Mouse (Mus musculus): Measurements from ENCODE around the gene Ablim2.

Gene Ablim2

DNA sequence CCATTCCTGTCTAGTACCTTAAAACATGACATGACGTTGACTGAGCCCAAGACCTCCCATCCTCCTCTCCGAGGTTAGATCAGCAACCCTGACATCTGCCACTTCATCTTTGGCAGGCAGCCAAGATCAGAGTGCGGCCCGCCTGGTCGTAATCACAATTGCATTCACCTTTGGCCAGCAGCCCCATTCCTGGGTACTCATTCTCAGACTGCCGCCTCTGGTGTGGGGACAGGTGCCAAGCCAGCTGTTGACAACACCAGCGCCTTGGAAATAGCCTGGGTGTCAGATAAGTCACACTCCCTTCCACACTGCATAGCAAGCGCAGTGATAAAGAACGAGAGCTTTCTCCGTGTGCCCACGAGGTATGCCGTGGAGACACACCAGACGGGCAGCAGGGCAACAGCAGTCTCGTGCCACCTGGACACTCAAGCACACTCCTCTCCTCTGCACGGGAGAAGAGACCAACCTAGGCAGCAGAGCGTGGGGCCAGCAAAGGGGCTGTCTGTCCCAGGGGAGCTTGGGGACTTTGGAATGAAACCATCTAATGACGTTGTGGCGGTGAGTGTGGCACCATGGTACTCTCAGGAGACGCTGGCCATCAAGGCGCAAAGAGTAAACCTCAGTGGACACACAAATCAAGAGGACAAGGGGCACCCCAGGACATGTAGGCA, 20.3 kb upstream of the Ablim2 start:
- intact Hi-C loops (cut with DNase I), result no loop called here

DNA sequence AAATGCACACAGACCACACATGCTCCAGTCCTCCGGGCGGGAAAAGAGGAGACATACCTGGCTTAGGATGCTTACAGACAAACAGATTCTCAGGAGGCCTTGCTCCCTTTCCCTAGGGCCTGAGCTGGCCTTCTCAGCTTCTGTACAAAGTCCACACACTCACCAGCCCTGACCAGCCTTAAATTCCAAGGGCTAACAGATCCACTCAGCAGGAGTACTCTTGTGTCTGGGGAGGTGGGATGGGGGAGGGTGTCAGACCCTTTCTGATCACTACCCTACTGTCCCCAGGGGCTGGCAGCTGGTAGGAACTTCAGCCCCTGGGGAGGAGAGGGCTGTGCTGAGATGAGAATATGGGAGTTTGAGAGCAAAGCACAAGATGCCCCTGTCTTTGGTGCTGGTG, 18.7 kb upstream of the Ablim2 start:
- intact Hi-C loops (cut with DNase I), result no loop called here

DNA sequence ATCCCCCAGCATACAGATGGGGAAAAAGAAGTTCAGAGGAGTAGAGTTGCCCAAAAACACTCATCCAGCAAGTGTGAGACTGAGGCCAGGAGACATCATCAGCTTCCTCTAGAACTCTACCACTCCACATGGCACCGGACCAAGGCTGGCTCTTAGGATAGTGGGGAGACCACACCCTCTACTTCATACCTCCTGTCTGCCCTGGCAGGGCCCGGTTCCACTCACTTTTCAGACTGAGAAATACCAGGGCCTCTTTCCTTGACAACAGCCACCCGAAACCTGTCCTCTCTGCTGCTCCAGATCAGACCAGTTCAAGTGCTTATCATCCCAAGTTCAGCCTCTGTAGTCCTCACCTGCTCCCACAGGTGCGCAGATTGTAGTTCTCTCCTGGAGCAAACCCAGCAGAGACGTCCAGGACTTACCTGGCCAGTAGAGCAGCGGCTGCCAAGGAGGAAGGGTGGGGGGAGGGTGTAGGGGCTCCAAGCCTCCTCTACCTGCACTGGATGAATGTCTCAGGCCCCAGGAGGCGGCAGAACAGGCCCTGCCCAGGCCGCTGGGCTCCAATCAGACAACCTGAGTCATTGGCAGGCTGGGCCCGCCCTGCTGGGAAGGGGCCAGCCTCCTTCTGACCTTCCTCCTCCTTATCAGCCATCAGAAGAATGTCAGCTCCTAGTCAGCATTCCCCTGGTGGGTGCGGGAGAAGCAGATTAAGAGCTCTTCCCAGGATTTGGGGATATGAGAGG, 18.0 kb upstream of the Ablim2 start, which contains the start of gene Sh3tc1:
TSS of gene Sh3tc1 (minus strand) at position 452 of the 743 bp plus-strand sequence.
- intact Hi-C loops (cut with DNase I), result no loop called here

DNA sequence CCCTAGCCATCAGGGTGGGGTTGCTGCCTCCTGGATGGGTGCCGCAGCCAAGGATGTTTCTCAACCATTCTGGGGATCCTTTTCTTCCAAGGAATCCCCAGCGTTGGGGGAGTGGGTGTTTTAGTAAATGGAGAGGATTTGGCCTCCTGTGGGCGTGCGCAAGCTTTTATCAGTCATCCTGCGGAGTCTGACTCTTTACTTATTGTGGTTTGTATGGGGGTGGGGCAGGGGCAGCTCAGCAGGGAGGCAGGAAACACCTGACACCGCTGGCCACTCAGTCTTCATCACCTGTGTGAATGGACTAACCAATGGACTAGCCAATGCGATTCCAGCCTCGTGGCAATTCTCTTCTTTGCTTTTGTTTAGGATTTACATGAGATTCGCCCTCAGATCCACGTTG, 17.0 kb upstream of the Ablim2 start:
- intact Hi-C loops (cut with DNase I), result no loop called here

DNA sequence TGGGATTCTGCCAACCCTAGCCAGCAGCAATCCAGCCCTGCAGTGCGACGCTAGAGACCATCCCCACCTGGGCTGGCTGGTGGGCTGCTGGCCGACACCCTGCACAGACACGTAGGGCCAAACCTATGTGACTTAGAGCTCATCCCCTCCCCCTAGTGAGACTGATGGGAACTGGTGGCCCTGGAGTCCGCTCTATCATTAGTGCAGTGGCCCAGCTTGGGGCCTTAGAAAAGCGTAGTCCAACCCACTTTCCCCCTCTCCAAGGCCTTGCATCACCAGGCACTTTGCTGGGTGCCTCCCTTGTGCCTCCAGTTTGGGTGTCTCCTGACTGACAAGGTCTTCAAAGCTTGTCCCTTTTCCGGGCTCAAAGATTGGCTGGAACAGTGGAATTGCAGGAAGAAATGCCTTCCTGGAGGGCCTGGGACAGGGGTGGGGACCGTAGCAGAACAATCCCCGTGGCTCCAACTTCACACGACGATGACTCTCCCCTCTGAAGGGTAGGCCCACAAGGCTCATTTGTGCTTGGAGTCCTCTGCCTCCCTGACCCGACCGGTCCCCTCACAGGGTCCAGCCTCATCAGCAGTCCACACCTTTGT, 16.4 kb upstream of the Ablim2 start:
- intact Hi-C loops (cut with DNase I), result no loop called here

DNA sequence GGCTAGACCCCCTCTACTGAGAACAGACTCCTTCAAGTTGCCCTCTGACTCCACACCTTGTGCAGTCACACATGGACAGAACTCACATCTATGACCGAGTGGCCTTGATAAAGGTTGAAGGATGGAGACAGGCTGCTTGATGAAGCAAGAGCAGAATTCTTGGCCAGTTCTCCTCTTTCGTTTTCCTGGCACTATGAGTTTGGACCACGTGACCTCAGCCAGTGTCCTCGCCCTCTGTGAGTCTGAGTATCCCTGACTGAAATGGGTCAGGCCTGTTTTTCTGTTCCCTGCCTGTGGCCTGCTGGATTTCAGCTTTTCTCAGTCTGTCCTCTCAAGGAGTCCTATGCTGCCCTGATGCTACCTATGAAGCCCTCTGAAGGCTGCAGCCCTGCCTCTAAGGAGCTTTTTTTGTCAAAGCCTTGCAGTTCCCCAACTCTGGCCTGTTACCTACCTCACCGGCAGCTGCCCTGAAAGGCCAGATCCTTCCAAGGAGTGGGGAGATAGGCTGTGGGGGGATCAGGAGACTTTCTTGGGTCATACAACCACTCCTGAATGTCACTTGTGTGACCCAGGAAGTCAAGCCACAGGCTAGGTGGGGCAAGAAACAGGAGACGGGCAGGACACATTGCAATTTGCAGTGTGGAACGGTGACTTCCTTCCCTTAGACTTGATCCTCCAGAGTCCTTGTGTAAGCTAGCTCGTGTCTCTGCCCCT, 14.3 kb upstream of the Ablim2 start:
- intact Hi-C loops (cut with DNase I), result no loop called here

DNA sequence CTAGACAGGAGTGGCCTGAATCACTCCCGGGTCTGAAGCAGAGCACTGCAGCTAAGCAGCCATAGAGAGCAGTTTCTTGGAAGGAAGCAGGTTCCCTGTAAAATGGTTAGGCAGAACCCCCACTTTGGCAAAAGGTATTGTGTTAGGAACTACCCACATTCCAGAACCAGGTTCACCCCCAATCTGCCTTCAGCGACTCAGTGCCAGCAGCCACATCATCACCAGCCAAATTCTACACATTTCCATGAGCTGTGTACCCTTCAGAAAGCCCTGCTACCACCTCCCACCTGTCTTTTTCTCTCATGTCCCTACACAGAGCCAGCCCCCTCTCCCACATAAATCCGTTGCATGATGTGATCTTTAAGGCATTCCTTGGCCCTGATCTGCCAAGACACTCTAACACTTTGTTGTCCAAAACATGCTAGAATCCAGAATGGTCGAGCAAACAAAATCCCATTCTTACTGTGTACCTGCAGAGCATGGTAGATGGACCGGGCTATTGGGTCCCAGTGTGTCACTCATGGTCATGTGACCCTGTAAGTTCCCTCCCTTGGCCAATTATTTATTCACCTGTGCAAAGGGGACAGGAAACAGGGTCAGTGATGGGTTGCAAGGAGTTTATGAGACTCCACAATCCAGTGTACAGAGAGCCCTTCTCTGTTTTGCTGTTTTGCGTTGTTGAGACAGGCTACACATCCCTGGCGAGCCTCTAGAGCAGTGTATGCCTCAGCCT, 13.5 kb upstream of the Ablim2 start:
- intact Hi-C loops (cut with DNase I), result no loop called here

DNA sequence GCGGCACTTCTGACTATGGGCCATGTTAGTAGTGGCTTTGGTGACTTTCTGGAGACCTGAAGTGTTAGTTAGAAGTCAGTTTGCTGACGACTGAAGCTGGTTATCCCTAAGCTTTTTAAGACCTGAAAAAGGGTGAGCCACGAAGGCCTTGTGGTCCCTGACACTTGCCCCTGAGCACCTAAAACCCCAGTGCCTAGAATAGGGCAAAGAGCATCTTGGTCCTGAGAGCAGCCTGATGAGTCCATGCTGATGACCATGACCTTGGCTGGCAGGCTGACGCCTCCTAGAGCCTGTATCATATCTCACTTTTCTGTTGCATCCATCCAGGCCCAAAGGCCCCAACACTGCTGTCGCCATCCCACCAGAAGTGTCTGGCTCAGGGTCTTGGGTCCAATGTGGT, 12.3 kb upstream of the Ablim2 start:
- intact Hi-C loops (cut with DNase I), result no loop called here

DNA sequence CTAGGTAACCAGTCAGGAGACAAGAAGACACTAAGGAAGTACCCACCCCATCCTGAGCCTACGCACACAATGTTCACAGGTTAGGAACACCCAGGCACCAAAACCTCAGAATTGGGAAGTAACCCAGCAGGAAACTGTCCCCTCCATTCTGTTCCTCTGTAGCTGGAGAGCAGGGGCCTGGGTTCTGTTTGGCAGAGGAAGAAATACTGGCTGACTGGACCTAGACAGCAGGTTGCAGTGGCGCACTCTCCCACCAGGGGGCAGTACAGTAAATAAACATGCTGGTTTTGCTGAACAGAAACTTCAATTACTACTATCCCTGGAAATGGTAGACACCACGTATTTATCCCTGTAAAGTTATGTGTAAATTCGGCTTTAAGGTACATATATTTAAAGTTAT, 10.8 kb upstream of the Ablim2 start:
- intact Hi-C loops (cut with DNase I), result no loop called here

DNA sequence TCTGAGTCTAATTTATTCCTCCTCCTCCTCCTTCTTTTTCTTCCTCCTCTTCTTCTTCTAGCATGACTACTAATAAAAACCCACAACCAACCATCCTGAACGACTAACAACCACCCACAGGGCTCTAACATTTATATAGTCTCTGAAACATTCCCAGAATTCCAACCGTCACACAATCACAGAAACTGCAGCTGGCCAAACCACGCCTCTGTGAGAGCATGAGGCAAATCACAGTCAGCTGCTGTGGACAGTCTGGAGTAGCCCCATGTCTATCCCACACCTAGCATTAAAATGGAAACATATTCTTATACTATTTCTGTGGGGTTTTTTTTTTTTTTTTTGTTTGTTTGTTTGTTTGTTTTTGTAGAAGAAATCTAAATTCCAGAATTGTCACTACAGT, 8.3 kb upstream of the Ablim2 start:
- intact Hi-C loops (cut with DNase I), result no loop called here

DNA sequence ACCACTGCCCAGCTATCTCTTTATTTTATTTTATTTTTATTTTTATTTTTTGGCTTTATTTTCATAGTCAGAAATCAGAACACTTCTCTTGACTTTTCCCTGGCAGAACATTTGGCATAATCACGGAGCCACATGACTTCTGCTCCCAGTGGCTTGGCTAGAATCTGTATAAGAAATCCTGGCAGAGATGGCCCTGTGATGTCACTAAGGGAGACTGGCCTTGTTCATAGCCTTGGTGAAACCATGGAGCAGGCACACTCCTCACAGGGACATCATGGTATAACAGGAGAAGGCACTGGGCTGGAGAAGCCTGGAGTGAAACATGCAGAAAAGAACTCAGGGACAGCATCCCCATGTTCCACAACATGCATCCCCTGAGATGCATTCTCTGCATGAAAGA, 7.7 kb upstream of the Ablim2 start:
- intact Hi-C loops (cut with DNase I), result no loop called here

DNA sequence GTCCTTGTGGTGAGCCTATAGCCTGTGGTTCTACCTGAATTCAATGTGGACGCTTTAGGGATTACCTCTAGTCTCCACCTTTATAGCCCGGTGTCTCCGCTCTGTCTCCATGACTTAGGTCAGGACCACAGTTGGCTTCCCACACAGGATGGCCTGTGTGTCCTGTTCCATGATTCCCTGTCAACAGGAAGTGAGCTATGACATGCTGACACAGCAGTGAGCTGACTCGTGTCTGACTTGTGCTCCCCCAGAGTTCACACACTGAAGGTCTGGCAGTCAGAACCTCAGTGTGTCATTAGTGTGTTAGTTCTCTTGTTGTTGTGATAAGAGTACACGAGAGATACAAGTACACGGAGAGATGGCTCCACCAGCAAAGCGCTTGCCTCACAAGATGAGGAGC, 6.7 kb upstream of the Ablim2 start:
- intact Hi-C loops (cut with DNase I), result no loop called here

DNA sequence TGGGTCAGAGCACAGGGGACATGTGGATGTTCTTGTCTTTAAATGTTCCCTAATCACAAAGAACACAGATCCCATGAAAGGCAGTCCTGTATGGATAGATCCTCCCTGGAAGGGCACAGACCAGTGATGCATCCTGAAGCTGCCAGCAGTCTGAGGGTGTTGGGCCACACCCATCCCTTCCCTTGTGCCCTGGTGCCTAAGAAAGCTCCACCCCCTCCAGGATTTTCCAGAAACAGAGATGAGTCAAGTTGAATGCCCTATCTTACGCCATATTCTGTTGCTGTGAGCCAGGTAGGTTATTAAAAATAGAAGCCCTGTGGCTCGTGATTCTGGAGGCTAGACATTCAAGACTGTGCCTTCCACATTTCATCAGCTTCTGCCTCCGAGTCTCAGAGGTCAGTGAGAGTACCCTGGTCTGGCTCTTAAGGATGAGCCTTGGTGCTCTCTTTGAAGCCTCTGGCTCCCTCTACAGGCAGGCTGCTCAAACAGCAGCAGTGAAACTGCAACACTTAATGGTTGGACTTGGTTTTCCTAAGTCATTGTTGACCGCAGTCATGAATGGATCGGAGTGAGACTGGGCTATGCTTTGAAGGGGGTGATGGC, 2.4 kb upstream of the Ablim2 start:
- intact Hi-C loops (cut with DNase I), result loop anchor here (2.0 to 5.0 kb wide), 4 partner anchors 38 to 163 kb away; no protein-coding TSS in a partner anchor

DNA sequence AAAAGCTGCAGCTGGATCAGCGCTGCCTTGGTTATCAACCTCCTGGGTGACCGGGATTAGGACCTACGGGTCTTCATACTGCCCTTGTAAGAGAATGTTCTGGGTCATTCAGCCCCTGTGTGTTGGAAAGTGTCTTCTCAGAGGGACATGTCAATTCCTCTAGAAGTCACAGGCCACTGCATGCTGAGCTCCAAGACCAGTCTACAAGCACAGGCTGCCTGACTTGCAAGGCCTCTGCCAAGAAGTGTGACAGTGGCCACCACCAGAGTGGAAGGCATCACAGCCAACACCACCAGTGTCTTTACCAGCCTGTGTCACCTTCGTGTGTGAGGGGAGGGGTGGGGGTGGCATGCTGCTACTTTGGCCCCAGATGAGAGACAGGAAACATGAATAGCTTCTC, 1.7 kb upstream of the Ablim2 start:
- intact Hi-C loops (cut with DNase I), result loop anchor here (5.0 kb wide), 3 partner anchors 39 to 164 kb away; no protein-coding TSS in a partner anchor

DNA sequence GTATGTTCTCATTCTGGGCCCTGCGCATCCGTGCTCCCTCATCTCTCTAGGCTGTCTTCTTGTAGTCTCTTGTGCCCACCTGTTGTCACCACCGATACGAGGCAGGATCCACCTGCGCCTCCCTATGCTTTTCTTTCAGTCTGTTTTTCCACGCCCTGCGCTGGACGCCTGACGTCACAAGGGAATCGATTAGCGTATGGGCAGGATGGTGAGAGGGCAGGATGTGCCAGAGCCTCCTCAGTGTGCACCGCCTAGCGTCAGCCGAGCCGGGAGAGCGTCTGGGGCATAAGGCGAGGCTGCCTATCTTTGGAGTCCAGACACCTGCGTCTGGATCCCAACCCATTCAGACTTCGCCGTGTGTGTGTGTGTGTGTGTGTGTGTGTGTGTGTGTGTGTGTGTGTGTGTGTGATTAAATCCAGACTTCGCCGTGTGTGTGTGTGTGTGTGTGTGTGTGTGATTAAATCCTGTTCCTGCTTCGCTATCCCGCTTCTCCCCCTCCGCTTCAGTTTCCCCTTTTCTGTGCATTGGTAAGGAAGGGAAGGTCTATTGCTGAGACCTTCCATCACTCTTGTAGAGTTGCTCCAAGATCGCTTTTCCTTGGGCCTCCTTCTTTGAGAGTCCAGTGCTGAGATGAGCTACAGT, 562 bp upstream of the Ablim2 start:
- intact Hi-C loops (cut with DNase I), result loop anchor here (5.0 kb wide), 3 partner anchors 40 to 165 kb away; no protein-coding TSS in a partner anchor

DNA sequence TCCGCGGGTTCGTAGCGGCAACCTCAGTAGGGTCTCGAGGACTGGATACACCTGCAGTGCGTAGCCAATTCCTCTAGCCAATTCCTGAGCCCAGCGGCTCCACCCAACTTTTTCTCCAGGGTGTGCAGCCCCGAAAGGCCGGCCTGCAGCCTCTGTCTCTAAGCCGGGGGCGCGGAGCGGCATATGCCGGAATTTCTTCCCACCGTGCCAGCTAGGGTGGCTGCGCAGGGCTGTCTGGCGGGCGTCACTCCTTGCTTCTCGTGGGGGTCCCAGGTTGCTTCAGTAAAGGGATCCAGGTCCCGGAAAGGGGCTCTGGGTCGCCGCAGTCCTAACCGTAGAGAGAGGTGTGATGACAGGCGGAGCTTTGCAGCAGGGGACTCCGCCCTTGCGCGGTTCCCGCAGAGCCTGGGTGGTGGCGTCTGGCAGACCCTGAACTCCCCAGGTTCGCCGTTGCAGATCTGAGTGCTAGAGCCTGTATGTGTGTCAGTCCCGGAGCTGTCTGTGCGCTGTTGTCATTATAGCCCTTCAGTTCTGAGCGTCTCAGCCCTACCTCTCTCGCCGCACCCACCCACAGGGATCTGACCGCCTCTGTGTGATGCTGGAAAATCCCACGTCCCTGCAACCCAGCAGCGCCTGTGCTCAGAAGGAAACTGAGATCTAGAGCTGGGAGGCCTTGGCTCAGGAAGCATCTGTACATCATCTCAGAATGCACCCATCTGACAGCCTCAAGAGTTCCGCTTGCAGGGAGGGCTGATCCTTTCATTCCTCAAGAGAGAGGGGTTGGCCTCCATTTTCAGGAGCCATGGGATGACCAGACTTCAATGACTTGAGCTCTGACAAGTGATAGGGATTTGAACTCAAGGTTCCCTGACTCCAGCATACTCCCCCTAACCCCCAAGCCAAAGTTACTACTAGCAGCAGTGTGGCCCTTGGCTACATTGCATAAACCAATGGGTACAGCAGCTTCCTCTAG, 687 bp downstream of the Ablim2 start:
- intact Hi-C loops (cut with DNase I), result loop anchor here (5.0 kb wide), 3 partner anchors 41 to 166 kb away; no protein-coding TSS in a partner anchor

DNA sequence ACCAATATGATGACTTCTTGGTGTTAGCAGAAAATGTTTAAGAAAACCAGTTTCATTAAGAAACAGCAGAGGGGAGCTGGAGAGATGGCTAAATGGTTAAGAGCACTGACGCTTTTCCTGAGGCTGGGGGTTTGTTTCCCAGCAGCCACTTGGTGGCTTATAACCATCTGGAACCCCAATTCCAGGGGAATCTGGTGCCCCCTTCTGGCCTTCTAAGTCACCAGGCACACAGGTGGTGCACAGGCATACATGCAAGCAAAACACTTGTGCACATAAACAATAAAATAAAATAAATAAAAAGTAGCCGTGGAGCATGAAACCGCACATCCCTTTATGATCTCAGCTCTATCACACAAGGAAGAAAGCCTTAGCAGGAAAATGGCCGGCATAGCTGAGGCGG, 3.6 kb downstream of the Ablim2 start:
- intact Hi-C loops (cut with DNase I), result no loop called here

DNA sequence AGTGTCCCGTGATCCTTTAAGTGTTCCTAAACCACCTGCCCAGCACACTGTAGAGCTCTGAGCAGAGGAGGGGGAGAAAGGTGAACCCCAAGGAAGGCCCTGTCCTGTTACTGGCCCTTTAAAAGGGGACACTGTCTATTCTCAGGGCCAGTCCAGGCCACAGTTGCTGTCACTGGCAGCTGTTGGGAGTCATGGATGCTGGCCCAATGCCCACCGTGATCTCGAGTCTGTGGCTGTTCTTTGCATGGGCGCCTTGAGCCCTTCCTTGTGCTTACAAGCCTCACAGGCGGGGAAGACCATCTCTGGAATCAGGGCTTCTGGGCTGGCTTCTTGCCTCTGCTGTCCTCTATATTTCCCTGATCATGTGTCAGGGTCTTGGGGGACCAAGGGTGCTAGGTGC, 4.7 kb downstream of the Ablim2 start:
- intact Hi-C loops (cut with DNase I), result no loop called here

DNA sequence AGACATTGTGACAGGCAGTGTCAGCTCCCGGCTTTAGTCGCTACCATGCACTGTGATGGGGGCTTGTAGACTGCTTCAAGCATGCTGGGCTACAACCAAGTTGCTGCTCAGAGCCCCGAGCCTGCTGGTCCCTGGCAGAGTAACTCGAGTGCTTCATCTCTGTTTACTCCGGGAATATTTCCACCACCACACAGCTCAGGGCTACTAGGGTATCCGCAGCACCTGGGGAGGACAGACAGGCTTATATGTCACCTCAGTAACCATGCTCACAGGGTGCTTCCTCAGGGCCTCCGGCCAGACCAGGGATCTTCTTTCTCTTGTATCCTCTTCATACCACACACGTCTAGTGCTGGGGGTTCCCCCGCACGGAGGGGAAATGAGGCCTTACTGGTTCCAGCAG, 5.2 kb downstream of the Ablim2 start:
- intact Hi-C loops (cut with DNase I), result no loop called here

All from adrenal gland (tissue).